Mouse (Mus musculus) liver, embryonic 16.5 days (tissue): ENCODE data around the gene Xntrpc. TPM values are rescaled to one million over a fixed set of nuclear protein-coding genes. Genes with fewer than 3 reads are reported as not detected.
"Not testable (repeated sequence)": the region's sequence is repeated elsewhere in the genome, so short reads cannot be mapped to it uniquely, and the experiment has no call there.

ENCODE experiments used
- ATAC-seq: fragments of 200-750 bp; cut with Nextera tagmentation; 2 replicates; pipeline ENCODE4 v1.8.0; 2017; ENCODE audit warnings: low read depth, mild to moderate bottlenecking, moderate number of reproducible peaks, moderate library complexity
- H3K27ac ChIP-seq: fragments of 300-500 bp; sonication (generic); 2 replicates; pipeline ENCODE4 v1.5.1; 2014; ENCODE audit warnings: mild to moderate bottlenecking, low read length
- H3K27me3 ChIP-seq: fragments of 300-500 bp; sonication (generic); 2 replicates; pipeline ENCODE4 v1.6.1; 2014; ENCODE audit warnings: low read depth, low read length, mixed read lengths; ENCODE audit not compliant: control insufficient read depth, insufficient read depth
- H3K36me3 ChIP-seq: fragments of 300-500 bp; sonication (generic); 2 replicates; pipeline ENCODE4 v1.6.1; 2014; ENCODE audit warnings: mild to moderate bottlenecking; ENCODE audit not compliant: control insufficient read depth, insufficient read depth
- H3K4me1 ChIP-seq: fragments of 300-500 bp; sonication (generic); 2 replicates; pipeline ENCODE4 v1.6.1; 2014; ENCODE audit warnings: low read depth, low read length, mixed read lengths; ENCODE audit not compliant: control insufficient read depth
- H3K4me2 ChIP-seq: fragments of 300-500 bp; sonication (generic); 2 replicates; pipeline ENCODE4 v1.6.1; 2014; ENCODE audit warnings: low read depth, low read length, mixed read lengths
- H3K4me3 ChIP-seq: fragments of 300-500 bp; sonication (generic); 2 replicates; pipeline ENCODE4 v1.5.1; 2014; ENCODE audit warnings: low read depth, mild to moderate bottlenecking, low read length
- H3K9ac ChIP-seq: fragments of 300-500 bp; sonication (generic); 2 replicates; pipeline ENCODE4 v1.6.1; 2014; ENCODE audit warnings: low read depth, low read length
- H3K9me3 ChIP-seq: fragments of 300-500 bp; sonication (generic); replicated peaks from 2 replicates; pipeline ENCODE4 v1.6.1; 2016; ENCODE audit warnings: low read length; ENCODE audit not compliant: control insufficient read depth
- WGBS: fragments of 180-500 bp; shearing (Covaris S2); extraction: QIAGEN DNeasy Blood & Tissue Kit; methylation state at CpG from one replicate; pipeline ENCODE4 v1.1.7; 2014; ENCODE audit not compliant: insufficient replicate concordance; 5-methylcytosine and 5-hydroxymethylcytosine counted together
- polyA plus RNA-seq: library from polyadenylated mRNA; unstranded; fragments of >200 nt; fragmentation: Nextera tagmentation; extraction: Ambion mirVana; gene quantifications from 2 replicates; pipeline ENCODE4 v1.2.1, GENCODE M21; 2015

Gene Xntrpc
- polyA plus RNA-seq, 1 experiment from 2014 or later, result 0.33 TPM

- Histone ChIP-seq H3K36me3 (peaks cover 21% of the 10 kb centered on the region), H3K4me2 (no peak overlapping the region), H3K9me3 (no peaks in the 10 kb centered on the region), H3K27me3 (no peaks in the 10 kb centered on the region), H3K27ac (no peak overlapping the region), H3K4me3 (no peak overlapping the region), H3K9ac (no peak overlapping the region), H3K4me1 (no peaks in the 10 kb centered on the region)
- WGBS, result 83% methylated on average over 2 of the region's 2 CpGs
- no peak for ATAC-seq
Measured at GRCm38 (mm10) chr7:102025187-102026119, 40.1 kb upstream of the Xntrpc start.

DNA sequence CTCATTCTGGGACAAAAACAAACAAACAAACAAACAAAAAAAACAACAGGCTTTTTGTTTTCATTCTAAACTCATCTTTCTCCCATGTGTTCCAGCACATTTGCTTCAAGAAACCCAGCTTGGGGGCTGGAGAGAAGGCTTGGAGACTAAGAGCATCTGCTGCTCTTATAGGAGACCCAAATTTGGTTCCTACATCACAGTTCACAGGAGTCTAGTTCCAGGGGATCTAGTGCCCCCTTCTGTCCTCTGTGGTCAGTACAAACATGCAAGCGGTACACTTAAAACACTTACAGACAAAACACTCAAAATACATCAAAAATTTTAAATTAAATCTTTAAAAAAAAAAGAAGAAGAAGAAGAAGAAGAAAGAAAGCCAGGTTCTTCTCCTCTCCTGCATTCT, 30.6 kb upstream of the Xntrpc start:
- Histone ChIP-seq H3K4me2 (no peak overlapping the region), H3K9ac (no peak overlapping the region), H3K4me3 (no peak overlapping the region), H3K27me3 (no peaks in the 10 kb centered on the region), H3K36me3 (peaks cover 19% of the 10 kb centered on the region), H3K4me1 (no peaks in the 10 kb centered on the region), H3K9me3 (no peaks in the 10 kb centered on the region), H3K27ac (no peak overlapping the region)
- 86% methylated on average over 1 of the region's 1 CpGs for WGBS
- no peak for ATAC-seq

GRCm38 (mm10) chr7:102035534-102035933, 30.0 kb upstream of the Xntrpc start:
- Histone ChIP-seq H3K4me2 (no peak overlapping the region), H3K9me3 (no peaks in the 10 kb centered on the region), H3K36me3 (peaks cover 19% of the 10 kb centered on the region), H3K4me1 (no peaks in the 10 kb centered on the region), H3K27ac (no peak overlapping the region), H3K9ac (no peak overlapping the region), H3K4me3 (no peak overlapping the region), H3K27me3 (no peaks in the 10 kb centered on the region)
- WGBS, result 78% methylated on average over 2 of the region's 2 CpGs
- no peak for ATAC-seq

- no peaks in the 10 kb centered on the region for H3K27me3 ChIP-seq
- 77% methylated on average over 3 of the region's 3 CpGs for WGBS
Measured at GRCm38 (mm10) chr7:102037318-102037717, 28.2 kb upstream of the Xntrpc start.

GRCm38 (mm10) chr7:102042314-102042713, 23.2 kb upstream of the Xntrpc start:
- H3K36me3 ChIP-seq, result peaks cover 13% of the 10 kb centered on the region; the same call in 1 of the 2 replicates
- H3K4me3 ChIP-seq, result no peak overlapping the region
- no peak overlapping the region for H3K9ac ChIP-seq
- no peak for ATAC-seq
- no peak overlapping the region for H3K4me2 ChIP-seq
- WGBS, result 59% methylated on average over 2 of the region's 2 CpGs
- H3K27ac ChIP-seq, result no peak overlapping the region
- H3K4me1 ChIP-seq, result no peaks in the 10 kb centered on the region
- H3K27me3 ChIP-seq, result no peaks in the 10 kb centered on the region
- H3K9me3 ChIP-seq, result no peaks in the 10 kb centered on the region

More at GRCm38 (mm10) chr7:102037318-102037717, 28.2 kb upstream of the Xntrpc start:
- H3K4me1 ChIP-seq, result no peaks in the 10 kb centered on the region
- no peaks in the 10 kb centered on the region for H3K9me3 ChIP-seq
- peaks cover 19% of the 10 kb centered on the region for H3K36me3 ChIP-seq
- no peak for ATAC-seq
- H3K4me2 ChIP-seq, result no peak overlapping the region
- H3K9ac ChIP-seq, result no peak overlapping the region
- H3K27ac ChIP-seq, result no peak overlapping the region
- no peak overlapping the region for H3K4me3 ChIP-seq

- ATAC-seq, H3K9ac ChIP-seq: not testable (repeated sequence)
Measured at GRCm38 (mm10) chr7:102048524-102048923, 17.0 kb upstream of the Xntrpc start.

DNA sequence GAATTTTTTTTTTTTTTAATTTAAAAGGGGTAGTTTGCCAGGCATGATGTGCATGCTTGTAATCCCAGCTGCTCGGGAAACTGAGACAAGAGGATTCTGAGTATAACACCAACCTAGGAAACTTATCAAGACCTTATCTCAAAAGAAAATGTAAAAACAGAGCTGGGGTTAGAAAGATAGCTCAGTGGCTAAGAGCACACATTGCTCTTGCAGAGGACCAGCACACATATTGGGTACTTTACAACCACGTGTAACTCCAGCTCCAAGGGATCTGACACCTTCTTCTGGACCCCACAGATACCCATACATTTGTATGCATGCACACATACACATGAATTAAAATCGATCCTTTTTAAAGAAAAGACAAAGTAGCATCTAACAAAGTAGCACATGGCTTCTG, 4.2 kb upstream of the Xntrpc start:
- 37% methylated on average over 3 of the region's 3 CpGs for WGBS
- no peak overlapping the region for H3K4me2 ChIP-seq
- no peak overlapping the region for H3K4me3 ChIP-seq
- ATAC-seq, result no peak
- H3K27ac ChIP-seq, result no peak overlapping the region
- no peak overlapping the region for H3K9ac ChIP-seq
- H3K9me3 ChIP-seq, result no peaks in the 10 kb centered on the region
- no peaks in the 10 kb centered on the region for H3K27me3 ChIP-seq
- peaks cover 19% of the 10 kb centered on the region for H3K4me1 ChIP-seq
- H3K36me3 ChIP-seq, result peaks cover 2% of the 10 kb centered on the region; the same call in 1 of the 2 replicates

More at GRCm38 (mm10) chr7:102048524-102048923, 17.0 kb upstream of the Xntrpc start:
- H3K27me3 ChIP-seq, H3K4me1 ChIP-seq, H3K4me2 ChIP-seq, H3K9me3 ChIP-seq, H3K36me3 ChIP-seq, H3K27ac ChIP-seq, H3K4me3 ChIP-seq: not testable (repeated sequence)

- no peak overlapping the region for H3K27ac ChIP-seq
- no peaks in the 10 kb centered on the region for H3K27me3 ChIP-seq
- H3K9ac ChIP-seq, result no peak overlapping the region
- no peak overlapping the region for H3K4me3 ChIP-seq
- H3K4me1 ChIP-seq, result peaks cover 21% of the 10 kb centered on the region
- WGBS, result 70% methylated on average over 1 of the region's 1 CpGs
- H3K4me2 ChIP-seq, result peak overlapping the region; percentile 17; the same call in 1 of the 2 replicates
- peaks cover 2% of the 10 kb centered on the region; the same call in 1 of the 2 replicates for H3K36me3 ChIP-seq
- no peaks in the 10 kb centered on the region for H3K9me3 ChIP-seq
- no peak for ATAC-seq
Measured at GRCm38 (mm10) chr7:102062203-102062602, 3.3 kb upstream of the Xntrpc start.

- Histone ChIP-seq H3K4me1 (peaks cover 21% of the 10 kb centered on the region), H3K4me3 (peak overlapping the region; percentile 69), H3K4me2 (peak overlapping the region; percentile 80), H3K27me3 (no peaks in the 10 kb centered on the region), H3K9ac (peak overlapping the region; percentile 21), H3K36me3 (peaks cover 2% of the 10 kb centered on the region; the same call in 1 of the 2 replicates), H3K9me3 (no peaks in the 10 kb centered on the region), H3K27ac (no peak overlapping the region)
- no peak for ATAC-seq
- 31% methylated on average over 9 of the region's 9 CpGs for WGBS
Measured at GRCm38 (mm10) chr7:102063891-102064290, 1.6 kb upstream of the Xntrpc start.
